Mouse (Mus musculus) frontal cortex, adult 2 months (tissue): Measurements from ENCODE around the gene Rplp0. TPM values are rescaled to one million over a fixed set of nuclear protein-coding genes. Genes with fewer than 3 reads are reported as not detected.
A peak's percentile ranks its signal among the peaks of the same experiment; 100 is the strongest.
"Not testable (repeated sequence)": the region's sequence is repeated elsewhere in the genome, so short reads cannot be mapped to it uniquely, and the experiment has no call there.

Experiments used
- DNase-seq, 2 experiments: peaks; one replicate each; pipeline ENCODE4 v3.0.0; 2022; ENCODE audit warnings: low spot score in 1 of 2; ENCODE audit errors: extremely low spot score in 1 of 2
- polyA plus RNA-seq: library from polyadenylated mRNA; depleted of rRNA; stranded (reverse); fragments of >200 nt; gene quantifications from 2 replicates; pipeline ENCODE4 v1.2.3, GENCODE M21; 2012; rRNA removed

Gene Rplp0
- polyA plus RNA-seq, result 543 and 568 TPM in 2 replicates

DNA sequence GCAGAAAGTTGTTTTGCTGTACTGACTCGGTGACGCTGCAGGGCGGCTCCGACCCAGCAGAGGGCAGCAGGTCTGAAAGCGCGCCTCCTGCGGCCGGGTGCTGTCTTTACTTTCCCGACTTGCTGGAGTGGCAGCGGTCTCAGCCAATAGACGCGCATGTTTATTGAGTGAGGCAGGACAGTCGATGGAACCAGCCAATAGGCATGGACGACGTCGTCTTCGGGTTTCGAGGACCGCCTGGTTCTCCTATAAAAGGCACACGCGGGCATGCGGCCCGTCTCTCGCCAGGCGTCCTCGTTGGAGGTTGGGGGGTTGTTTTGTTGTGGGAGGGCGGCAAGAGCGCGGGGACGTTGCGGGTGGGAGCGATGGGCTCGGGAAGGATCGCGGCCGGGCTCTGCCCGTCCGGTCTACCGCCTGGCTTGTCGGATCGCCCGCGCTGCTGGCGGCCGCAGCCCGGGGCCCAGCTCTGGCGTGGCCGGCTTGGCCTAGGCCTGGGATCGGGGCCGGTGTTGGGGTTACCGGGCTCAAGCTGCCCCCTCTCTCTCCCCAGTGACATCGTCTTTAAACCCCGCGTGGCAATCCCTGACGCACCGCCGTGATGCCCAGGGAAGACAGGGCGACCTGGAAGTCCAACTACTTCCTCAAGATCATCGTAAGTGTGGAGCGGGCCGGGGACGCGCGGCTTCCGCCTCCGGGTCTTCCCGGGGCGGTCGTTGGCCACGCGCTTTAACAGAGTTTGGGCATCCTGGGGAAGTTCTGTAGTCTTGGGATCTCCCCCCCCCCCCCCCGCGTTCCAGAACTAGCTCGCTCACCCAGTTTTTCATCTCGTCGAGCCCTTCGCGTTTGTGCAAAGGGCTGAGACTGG, at the start of gene Rplp0:
Gene Rplp0, plus strand, starts transcription at position 231 of the 865 bp plus-strand sequence.
- DNase-seq, result peak; percentile 99 to 100

DNA sequence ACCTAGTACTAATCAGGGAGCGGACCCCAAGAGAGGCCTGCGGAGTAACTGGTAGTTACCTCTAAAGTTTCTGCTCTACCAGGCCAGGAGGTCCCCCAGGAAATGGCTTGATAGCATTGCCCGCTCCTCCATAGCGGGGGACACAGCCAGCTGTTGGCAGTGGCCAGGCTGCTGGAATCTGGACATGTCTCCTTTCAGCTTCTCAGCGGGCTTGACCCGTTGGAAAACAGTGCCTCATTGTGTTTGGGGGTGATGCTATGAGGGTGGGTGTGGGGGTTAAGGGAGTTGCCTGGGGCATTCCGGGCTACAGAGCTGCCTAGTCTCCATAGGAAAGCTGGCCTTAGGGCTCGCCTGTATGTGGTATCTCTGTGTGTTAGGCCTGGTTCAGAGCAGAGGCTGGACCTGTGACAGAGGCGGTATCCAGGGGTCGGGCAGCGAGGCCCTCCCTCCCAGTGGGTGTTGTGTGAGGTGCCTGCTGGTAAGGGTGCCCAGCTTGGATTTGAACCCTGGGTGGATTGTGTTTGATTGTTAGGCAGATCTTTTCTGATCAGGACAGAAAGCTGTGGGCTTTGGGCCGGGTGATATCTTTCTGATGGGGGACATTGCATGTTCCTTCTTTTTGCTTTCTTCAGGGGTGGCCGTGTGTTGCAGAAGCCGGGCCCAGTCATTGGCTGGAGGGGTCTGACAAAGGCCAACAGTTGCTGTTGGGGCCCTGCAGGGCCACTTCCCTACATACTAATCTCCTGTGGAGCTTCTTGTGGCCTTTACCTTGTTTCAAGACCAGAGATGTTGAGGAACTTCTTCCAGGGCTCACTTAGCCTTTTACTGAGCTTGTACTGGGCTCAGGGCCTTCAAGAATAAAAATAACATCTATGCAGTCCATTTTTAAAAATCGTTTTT, 49.2 kb upstream of the Rplp0 start:
- no peak for DNase-seq

DNA sequence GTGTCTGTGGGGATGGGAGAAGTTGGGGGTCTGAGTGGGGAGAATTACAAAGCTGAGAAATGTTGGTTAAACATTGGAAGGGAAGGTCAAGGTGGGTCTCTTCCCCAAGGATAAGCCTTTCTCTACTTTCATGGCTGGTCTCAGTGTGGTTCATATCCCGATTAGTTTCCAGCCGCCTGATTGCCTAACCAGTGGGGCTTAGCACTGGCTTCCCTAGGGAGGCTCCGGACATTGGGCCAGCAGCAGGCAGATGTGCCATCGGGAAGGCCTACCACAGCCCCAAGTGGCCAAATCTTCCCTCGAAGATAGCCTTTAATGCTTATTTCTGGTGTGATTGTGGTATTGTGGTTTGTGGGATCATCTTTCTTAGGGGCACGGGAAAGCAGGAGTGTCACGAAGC, 46.9 kb upstream of the Rplp0 start:
- no peak for DNase-seq

DNA sequence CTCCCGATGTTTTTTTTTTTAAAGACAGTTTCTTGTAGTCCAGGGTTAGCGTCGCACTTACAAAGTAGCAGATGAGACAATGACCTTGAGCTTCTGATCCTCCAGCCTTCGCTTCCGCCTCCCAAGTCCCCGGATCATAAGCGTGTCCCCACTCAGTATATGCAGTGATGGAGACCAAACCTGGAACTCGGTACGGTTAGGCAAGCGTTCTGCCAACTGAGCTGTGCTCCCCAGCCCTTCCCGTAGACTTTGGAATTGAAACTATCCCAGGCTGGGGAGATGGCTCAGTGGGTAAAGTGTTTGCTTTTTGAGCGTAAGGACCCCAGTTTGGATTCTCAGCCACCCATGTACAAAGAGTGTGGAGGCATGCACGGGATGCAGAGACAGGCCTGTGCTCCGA, 46.0 kb upstream of the Rplp0 start:
- no peak for DNase-seq

DNA sequence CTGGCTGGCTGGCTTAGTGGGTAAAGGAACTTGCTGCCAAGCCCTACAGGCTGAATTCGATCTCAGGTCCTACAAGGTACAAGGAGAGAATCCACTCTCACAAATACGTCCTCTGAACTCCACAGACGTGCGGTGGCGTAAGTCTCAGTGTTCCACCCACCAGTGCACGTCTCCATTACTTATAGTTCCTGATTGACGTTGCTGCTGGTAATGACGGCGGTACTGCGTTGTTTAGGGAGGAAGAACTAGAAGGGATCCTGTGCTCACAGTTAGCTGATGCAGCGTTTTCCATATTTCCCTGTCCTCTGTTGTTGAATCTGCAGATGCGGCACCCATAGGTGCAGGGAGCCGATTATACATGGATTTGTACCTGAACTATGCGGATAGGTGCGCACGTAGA, 45.5 kb upstream of the Rplp0 start:
- DNase-seq, result no peak

DNA sequence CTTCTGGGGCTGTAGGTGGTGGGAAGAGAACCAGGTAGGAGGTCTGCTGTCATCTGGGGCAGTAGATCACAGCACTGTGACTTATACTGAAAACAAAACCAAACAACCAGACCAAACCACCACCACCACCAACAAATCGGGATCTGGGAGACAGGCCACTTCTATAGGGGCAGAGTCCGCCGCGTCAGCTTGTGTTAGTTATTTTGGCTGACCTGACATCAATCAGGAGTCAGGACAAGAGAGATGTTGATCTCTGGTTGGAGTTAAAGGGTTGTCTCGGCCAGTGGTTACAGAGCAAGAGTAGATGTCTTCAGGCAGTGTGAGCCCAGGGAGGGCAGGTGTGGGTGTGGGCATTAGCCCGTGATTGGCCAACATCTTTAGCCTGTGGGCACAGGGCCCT, 44.9 kb upstream of the Rplp0 start:
- no peak for DNase-seq

DNA sequence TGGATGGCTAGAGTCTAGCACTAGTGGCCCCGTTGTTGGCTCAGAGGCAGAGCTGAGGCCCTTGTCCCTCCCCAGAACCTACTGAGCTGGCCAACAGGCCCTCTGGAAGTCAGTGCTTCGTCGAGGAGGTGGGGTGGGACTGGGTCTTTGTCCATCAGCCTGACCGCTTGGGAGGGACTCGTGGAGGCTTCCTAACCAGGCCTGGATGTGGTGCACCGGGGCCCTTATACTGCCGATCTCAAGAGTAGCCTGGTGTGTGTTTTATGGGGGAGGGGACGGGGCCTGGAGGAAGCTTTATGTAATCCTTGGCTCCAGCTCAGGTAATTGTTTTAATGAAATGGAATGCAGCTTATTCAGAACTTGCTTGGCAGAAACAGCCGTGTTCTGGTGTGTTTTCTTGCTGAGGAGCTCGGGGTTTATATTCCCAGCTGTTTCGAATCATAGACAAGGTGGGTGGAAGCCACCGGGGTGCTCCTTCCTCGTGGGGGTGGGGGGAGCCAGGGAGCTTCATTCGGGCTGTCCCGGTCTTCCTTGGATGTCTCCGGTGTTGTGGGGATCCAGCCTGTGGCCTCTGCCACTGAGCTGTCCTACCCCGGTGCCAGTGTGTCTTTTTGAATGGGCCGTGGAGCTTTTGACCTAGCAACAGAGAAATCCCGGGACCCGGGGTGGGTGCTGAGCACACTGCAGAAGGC, 44.2 kb upstream of the Rplp0 start:
- peak in 1 of 2 experiments; percentile 45 for DNase-seq

DNA sequence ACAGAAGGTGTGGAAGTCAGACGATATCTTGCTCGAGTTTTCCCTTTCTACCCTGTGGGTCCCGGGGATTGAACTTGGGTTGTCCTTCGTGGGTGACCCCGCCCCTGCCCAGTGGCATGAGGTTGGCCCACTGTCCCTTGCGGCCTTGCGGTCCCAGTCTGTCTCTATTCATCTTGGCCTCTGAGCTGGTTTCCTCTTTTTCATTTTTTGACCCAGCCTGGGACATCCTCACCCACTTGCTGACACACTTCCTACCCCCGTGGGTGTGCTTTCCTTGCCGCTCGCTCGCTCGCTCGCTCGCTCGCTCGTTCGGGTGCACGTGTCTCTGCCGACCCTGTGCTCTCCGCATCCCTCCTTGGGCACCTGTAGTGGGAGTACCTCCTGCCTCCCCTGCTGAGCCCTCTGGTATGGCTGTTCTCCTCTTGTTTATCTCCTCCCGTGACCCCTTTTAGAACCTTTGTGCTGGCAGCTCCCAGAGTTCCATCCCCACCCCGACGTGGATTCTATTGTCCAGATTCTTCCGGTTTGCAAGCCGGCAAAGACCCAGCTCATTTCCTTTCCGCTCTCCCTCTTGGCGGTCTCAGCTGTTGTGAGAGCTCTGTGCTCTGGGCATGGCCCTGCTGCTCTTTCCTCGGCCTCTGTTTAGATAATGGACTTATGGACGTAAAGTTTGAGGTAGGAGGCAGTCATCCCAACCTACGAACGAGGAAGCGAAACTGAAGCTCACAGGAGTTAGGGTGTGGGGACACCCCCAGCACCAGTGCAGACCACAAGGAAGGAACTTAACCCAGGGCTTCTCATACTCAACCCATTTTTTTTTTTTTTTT, 43.0 kb upstream of the Rplp0 start:
- no peak for DNase-seq

DNA sequence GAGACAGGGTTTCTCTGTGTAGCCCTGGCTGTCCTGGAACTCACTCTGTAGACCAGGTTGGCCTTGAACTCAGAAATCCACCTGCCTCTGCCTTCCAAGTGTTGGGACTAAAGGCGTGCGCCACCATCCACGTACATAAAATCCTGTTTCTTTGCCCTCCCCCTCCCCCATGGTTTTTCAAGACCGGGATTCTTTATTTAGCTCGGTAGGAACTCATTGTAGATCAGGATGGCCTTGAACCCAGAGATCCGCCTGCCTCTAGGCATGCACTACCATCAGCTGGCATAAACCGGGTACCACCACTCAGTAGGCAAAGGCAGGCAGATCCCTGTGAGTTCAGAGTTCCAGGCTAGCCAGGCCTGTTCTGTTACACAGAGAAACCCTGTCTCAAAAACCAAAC, 42.4 kb upstream of the Rplp0 start:
- DNase-seq, result no peak

DNA sequence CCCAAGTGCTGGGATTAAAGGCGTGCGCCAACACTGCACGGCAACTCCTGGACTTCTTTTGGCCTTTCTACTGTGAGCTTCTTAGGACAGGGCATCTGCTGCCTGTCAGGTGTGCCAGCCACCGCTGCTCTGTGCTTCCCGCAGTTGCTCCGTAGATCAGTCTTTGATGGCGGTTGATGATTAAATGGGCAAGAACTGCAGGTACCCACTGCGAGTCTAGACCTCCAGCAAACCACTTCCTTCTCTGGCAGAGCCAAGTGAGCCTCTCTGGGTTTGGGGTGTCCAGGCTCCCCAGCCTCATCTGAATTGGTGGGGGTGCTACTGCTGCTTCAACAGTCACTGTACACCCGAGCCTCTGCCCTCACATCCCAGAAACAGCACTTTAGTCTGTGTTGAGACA, 41.8 kb upstream of the Rplp0 start:
- no peak for DNase-seq

DNA sequence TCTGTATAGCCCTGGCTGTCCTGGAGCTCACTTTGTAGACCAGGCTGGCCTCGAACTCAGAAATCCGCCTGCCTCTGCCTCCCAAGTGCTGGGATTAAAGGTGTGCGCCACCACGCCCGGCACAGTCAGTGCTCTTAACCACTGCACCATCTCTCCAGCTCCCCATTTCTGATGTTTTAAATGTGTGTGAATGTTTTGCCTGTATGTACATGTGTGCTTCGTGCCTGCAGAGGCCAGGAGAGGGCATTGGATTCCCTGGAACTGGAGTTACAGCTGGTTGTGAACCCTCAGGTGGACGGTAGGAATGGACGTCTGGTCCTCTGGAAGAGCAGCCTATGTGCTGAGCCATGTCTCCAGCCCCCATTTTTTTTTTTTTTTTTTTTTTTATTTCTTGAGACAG, 41.1 kb upstream of the Rplp0 start:
- not testable (repeated sequence) for DNase-seq

DNA sequence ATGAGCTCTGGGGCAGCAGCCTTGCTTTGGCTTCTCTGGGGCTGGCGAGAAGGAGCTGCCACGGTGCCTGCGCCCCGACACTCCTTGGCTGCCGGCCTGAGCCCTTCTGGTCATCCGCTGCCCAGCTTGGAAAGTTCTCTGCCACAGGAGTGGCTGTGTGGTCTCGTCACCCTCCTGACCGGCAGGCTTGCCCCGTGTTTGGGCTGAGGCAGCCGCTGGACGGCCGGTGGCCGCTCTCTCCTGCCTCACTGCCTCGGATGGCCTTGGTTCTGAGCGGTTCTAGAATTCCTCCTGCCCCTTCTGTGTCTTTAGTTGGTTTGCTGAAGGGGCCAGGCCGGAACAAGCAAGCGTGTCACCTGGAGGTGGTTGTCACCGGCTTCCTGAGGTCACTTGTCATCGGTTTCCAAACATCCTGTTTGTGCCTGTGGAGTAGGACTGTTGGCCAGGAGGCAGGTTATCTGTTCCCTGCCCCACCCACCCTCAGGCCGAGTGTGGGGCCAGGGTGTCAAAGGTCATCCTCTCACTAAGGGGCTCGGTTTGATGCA, 38.9 kb upstream of the Rplp0 start:
- no peak for DNase-seq

DNA sequence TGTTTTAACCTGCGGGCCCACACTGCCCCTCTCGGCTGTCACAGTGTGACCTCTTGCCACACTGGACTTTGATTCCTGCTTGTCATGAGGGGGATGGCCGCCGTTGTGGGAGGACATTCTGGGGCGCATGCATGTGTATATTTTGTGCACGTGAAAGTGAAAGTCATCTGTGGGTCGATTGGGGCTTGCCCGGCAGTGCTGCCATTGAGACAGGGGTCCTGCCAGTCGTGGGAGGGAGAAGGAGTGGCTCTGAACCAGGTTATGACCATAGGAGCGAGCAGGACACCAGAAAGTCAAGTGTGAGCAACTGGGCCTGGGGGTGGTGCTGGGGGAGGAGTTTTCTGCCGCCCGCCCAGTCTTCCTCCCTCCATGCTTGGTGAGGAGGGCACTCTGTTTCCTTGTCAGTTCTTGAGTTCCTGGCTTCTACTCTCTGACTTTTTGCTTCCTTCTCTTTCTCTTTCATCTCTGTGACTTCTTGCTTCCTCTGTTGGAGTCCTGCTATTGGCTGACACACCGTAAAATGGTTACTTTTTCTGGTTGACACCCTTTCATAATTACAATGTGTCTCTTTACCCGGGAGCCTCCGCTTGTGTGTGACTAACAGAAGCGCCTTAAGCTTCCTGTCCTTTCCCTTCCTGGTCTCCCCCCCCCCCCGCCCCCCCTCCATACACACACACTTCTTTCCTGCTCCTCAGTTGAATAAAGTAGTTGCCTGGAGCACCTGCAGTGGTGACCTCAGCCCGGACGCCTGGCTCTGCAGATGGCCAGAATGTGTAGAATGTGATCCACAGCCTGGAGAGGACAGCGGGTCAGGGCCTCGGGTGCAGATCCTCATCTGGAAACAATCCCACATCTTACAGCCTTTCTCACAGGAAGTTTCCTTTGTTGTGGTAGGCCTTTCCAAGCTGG, 37.5 kb upstream of the Rplp0 start:
- no peak for DNase-seq

DNA sequence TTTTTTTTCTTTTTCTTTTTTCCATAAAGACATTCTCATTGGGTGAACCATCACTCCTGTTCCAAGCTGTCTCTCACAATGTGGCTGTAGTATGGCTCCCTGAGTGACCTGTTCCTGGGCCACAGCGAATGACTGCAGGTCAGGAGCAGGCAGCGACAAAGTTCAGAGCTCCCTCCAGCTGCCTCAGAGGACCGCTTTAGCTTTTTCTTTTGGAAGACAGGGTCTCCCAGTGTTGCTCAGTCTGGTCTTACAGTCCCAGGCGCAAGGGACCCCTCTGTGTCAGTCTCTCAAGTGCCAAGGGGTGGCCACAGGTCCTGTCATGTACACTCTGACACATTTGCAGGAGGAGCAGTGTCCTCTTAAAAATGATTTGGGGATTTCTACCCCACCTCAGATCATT, 36.7 kb upstream of the Rplp0 start:
- DNase-seq, result no peak

DNA sequence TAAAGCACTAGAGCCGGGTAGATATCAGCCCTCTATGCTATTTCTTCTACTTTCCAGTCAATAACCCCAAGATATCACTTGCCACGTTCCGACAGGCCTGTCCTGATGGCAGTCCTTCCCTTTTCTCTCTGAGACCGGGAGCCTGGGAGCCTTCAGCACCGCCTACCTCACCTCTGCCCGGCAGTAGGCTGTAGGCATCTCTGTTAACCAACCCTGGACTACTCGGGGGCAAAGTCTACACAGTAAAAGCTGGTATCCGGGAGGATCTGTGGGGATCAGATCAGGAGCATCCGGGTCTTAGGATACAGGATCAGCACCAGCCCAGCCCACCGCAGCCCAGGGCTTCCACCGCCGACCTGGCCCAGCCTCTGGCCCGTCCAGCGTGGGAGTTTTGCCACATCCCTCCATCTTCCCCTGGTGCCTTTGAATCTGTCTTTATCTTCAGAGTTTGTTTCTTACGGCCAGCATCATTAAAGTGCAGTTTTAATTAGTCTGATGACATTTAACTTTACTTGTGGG, 36.2 kb upstream of the Rplp0 start:
- DNase-seq, result no peak

DNA sequence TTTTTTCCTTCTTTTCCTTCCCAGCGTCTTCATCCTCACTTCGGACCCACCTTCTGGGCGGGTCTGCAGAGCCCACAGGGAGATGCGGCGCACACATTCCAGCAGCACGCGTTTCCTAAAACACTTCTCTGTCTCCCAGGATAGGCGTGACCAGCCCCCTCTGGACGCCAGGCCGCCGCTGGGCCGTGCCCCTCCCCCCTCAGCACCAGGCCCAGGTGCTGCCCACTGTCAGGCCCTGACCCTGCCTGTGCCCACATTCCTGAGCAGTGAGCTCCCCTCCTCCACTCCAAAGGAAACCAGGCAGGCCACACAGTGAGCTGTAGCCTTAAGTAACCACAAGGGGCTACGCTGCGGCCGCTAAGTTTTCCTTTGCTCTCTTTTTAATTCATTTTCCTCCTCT, 35.3 kb upstream of the Rplp0 start:
- no peak for DNase-seq

DNA sequence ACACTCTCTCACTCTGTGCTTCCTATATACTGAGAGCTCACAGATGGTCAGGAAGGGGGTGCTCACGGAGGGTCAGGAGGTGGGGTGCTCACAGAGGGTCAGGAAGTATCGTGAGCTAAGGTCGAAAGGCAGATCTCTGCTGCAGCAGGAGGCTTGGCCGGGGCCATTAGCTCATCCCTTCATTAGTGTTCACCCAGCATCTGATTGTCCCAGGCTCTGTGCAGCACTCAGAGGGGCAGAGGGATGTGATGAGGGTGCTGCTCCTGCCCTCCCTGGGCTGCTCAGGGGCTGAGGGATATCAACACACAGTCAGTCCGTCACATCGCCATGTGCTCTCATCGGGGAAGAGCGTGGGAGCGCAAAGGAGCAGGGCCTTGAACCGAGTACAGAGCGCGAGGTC, 34.8 kb upstream of the Rplp0 start:
- no peak for DNase-seq

DNA sequence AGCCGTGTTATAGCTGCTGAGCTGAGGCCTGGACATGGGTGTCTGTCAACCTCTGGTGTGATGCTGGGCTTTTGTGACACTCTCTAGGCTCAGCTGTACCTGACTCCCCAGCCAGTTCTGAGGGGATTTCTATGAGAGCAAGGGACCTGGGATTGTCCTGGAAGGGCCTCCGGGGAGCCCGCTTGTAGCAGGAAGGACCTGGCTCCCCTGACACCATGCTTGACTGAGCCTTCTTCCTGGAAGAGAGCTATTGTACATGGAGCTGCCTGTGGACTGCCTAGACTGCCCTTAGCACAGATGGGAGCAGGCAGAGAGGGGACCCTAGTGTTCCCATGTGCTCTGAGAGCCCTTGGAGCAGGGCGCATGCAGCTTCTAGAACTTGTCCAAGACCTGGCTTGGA, 33.9 kb upstream of the Rplp0 start:
- no peak for DNase-seq

DNA sequence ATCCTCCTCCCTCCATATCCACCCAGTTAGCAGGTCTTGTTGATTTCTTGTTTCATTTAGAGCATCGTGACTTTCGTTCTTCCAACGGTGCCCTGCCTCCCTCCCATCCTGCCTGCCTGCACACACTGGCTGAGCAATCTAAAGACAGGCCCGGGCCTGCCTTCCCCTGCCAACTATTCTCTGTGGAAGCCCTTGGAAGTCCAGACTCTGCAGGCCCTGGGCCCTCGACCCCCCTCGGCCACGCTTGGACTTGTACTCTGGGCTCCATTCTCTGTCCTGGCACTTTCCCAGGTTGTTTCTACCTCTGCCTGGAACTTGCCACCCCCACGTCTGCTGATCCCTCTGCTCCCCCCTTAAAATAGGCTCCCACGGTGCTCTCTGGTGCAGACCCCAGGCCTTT, 33.3 kb upstream of the Rplp0 start:
- DNase-seq, result no peak
